Mouse (Mus musculus) gastrocnemius, postnatal 25 days (tissue): ENCODE results near the gene Apba2. TPM values are rescaled to one million over a fixed set of nuclear protein-coding genes. Genes with fewer than 3 reads are reported as not detected.

Source experiments
- total RNA-seq, 2 experiments: library from RNA; stranded (reverse); gene quantifications; 1 replicate in 1 of 2; 2 replicates in 1 of 2; pipeline ENCODE4 v1.2.3; 2021

The Apba2 gene
- total RNA-seq, 2 experiments from 2014 or later, result 0.24 to 0.28 TPM

Other genes starting within 250 kb of the Apba2 start
- 10 to 100 TPM; 12.9 to 17.8 TPM for gene Mtmr10, start 214.1 kb upstream of the Apba2 start, total RNA-seq
- gene Fan1, start 127.6 kb upstream of the Apba2 start, total RNA-seq, result 1 to 10 TPM; 5.3 to 6.4 TPM
- 10 to 100 TPM; 12.1 to 13.9 TPM for gene Mphosph10, start 109.4 kb upstream of the Apba2 start, total RNA-seq
- 10 to 100 TPM; 73.8 to 92.1 TPM for gene Mcee, start 109.1 kb upstream of the Apba2 start, total RNA-seq